In the genomic region with DNA sequence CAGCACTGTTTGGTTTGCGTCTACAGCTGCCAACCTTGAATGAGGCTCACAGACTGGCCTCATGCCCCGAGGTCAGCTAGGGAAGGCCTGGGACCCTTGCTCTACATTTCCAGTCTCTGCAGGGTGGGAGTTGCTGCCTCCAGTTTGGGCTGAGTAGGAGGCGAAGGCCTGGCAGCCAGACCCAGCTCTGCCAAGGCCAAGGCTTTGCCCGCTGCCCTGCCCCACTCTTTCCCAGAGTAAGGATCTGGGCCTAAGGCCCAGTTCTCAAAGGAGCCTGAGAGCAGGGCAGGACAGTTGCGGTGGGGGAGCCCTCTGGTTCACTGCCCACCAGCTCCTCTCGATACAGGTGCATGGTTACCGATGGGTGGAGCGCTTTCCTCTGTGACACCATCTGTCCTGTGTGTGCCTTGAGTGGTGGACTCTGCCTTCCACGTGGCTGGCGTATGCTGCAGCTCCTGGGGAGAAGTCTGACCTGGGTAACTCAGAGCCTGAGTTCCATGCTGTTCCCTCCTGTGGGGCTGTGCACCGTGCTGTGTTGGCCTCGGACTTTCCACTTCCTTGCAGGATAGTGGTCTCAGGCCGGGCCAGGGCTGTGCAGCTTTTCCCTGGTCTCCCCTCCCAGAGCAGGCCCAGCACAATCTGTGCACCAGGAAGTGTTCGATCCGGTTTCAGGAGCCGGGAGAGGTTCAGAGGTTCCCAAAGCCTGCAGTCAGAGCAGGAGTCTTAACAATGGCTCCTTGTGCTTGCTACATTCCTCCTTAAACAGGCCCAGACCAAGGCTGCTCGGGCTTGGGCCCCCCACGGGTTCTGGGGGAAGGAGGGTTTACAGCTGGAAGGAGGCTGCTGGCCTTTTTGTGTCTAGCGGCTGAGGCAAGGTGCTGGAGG, we compare ENCODE assay signal across 8 mouse cellular contexts.
DNase-seq lines count a peak whose midpoint lies in the region; ATAC-seq lines count a peak whose summit lies in the region.

No protein-coding gene starts in this region.

- peak overlapping the region; percentile 6; the same call in 1 of the 2 replicates for H3K9ac ChIP-seq in lung, embryonic 16.5 days (ENCODE audit: low read length)
- no peak overlapping the region for H3K9ac ChIP-seq in embryonic facial prominence, embryonic 15.5 days
- H3K9ac ChIP-seq in midbrain, embryonic 14.5 days (replicated peaks; ENCODE audit: low read length), result peak overlapping the region; percentile 20; the same call in 1 of the 2 replicates

- H3K4me3 ChIP-seq in lung, embryonic 16.5 days (ENCODE audit: low read length), result no peak overlapping the region
- H3K4me3 ChIP-seq in embryonic facial prominence, embryonic 15.5 days (replicated peaks), result no peak overlapping the region
- no peak overlapping the region for H3K4me3 ChIP-seq in midbrain, embryonic 14.5 days (replicated peaks; ENCODE audit: low read depth, low read length)

- DNase-seq in lung, postnatal 10 days, result no peak
- DNase-seq in kidney, adult 18-20 months, result peak; percentile 77
- no peak for DNase-seq in midbrain, embryonic 14.5 days
- DNase-seq in spleen, postnatal 14 days (ENCODE audit: low spot score in 2 of 2), result no peak
- DNase-seq in urinary bladder, adult 2 months (ENCODE audit: low spot score), result no peak
- DNase-seq in gastrocnemius, adult 18-20 months (ENCODE audit: low spot score), result no peak

- peak overlapping the region; percentile 21 for H3K27ac ChIP-seq in lung, embryonic 16.5 days (ENCODE audit: low read length)
- peak overlapping the region; percentile 87 for H3K27ac ChIP-seq in embryonic facial prominence, embryonic 15.5 days (replicated peaks)
- 0 out of 2 replicates have a peak overlapping the region, but pooled peaks have one; percentile 22 for H3K27ac ChIP-seq in midbrain, embryonic 14.5 days (replicated peaks; ENCODE audit: low read depth, low read length)

- H3K9me3 ChIP-seq in lung, embryonic 16.5 days (ENCODE audit: control insufficient read depth, low read length), result no peaks in the 10 kb centered on the region
- no peaks in the 10 kb centered on the region for H3K9me3 ChIP-seq in embryonic facial prominence, embryonic 15.5 days (replicated peaks)
- no peaks in the 10 kb centered on the region for H3K9me3 ChIP-seq in midbrain, embryonic 14.5 days (ENCODE audit: control insufficient read depth, low read length)

- ATAC-seq in lung, embryonic 16.5 days (ENCODE audit: low read depth), result no peak
- ATAC-seq in embryonic facial prominence, embryonic 15.5 days (ENCODE audit: insufficient number of reproducible peaks, low FRiP score, low TSS enrichment, low read depth), result peak; percentile 44; the same call in 1 of the 2 replicates
- ATAC-seq in midbrain, embryonic 14.5 days (ENCODE audit: low FRiP score, low TSS enrichment), result no peak

- peaks cover 5% of the 10 kb centered on the region; the same call in 1 of the 2 replicates for H3K36me3 ChIP-seq in lung, embryonic 16.5 days (ENCODE audit: control insufficient read depth, insufficient read depth, low read length)
- H3K36me3 ChIP-seq in embryonic facial prominence, embryonic 15.5 days, result 0 out of 2 replicates have a peak, but pooled peaks cover 3% of the 10 kb centered on the region
- no peaks in the 10 kb centered on the region for H3K36me3 ChIP-seq in midbrain, embryonic 14.5 days (ENCODE audit: control insufficient read depth, insufficient read depth, low read length)

- H3K4me2 ChIP-seq in lung, embryonic 16.5 days (ENCODE audit: low read depth, low read length), result no peak overlapping the region
- 0 out of 2 replicates have a peak overlapping the region, but pooled peaks have one; percentile 3 for H3K4me2 ChIP-seq in embryonic facial prominence, embryonic 15.5 days (replicated peaks)
- H3K4me2 ChIP-seq in midbrain, embryonic 14.5 days (ENCODE audit: low read length), result no peak overlapping the region

- no peaks in the 10 kb centered on the region for H3K27me3 ChIP-seq in lung, embryonic 16.5 days (ENCODE audit: control insufficient read depth, insufficient read depth, low read depth, low read length)
- H3K27me3 ChIP-seq in embryonic facial prominence, embryonic 15.5 days, result no peaks in the 10 kb centered on the region
- H3K27me3 ChIP-seq in midbrain, embryonic 14.5 days (ENCODE audit: control insufficient read depth, insufficient read depth, low read length), result no peaks in the 10 kb centered on the region

- peaks cover 52% of the 10 kb centered on the region for H3K4me1 ChIP-seq in lung, embryonic 16.5 days (replicated peaks; ENCODE audit: control insufficient read depth, insufficient read depth, low read length)
- peaks cover 82% of the 10 kb centered on the region for H3K4me1 ChIP-seq in embryonic facial prominence, embryonic 15.5 days
- H3K4me1 ChIP-seq in midbrain, embryonic 14.5 days (ENCODE audit: control insufficient read depth, insufficient read depth, low read length), result peaks cover 16% of the 10 kb centered on the region

- WGBS in lung, embryonic 16.5 days, result 41% methylated on average over 19 of the region's 19 CpGs
- 29% methylated on average over 19 of the region's 19 CpGs for WGBS in embryonic facial prominence, embryonic 15.5 days
- 40% methylated on average over 19 of the region's 19 CpGs for WGBS in midbrain, embryonic 14.5 days

Comparison
In these comparisons a context has a peak if more than half of its experiments do, and no peak if none do; other contexts are left out.
1. H3K27ac ChIP-seq: peak in every context shown above with its lines; median percentile 87 in embryonic facial prominence, embryonic 15.5 days; 22 in midbrain, embryonic 14.5 days; 21 in lung, embryonic 16.5 days.